15 mouse cellular contexts compared by ENCODE assay signal in the genomic region with DNA sequence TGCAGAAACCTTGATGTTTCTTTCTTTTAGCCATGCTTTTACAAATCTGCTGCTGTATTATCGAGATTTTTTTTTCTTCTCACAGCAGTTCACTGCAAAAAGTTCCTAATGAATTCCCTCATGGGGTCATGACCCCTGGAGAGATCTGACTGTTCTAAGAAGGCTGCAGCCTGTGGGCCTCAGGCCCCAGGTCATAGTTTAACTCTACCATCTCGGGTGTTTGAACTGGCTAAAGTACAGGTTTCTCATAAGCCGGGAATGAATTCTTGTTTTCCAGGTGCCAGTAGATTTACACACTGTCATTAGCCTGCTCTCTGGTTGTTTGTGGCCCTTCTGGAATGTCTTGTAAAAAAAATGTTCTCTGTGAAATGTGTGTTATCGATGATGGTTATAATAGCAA.
"Had no signal": no experiment of that assay in that cellular context is flagged by ENCODE, and none has a peak within 500 bp of the region (broad histone marks: within the 10 kb centered on the region; RNA-seq: fewer than 3 reads in every experiment).

No protein-coding gene starts in this region.

- H3K4me3 ChIP-seq: left cerebral cortex, adult 2 months; limb, embryonic 15.5 days; lung, embryonic 15.5 days; midbrain, embryonic 12.5 days; neural tube, embryonic 13.5 days had no signal

- H3K4me2 ChIP-seq: limb, embryonic 15.5 days; lung, embryonic 15.5 days; midbrain, embryonic 12.5 days; neural tube, embryonic 13.5 days had no signal

- H3K36me3 ChIP-seq: midbrain, embryonic 12.5 days; neural tube, embryonic 13.5 days had no signal

- H3K27ac ChIP-seq: left cerebral cortex, adult 2 months; limb, embryonic 15.5 days; liver, embryonic 14.5 days; lung, embryonic 15.5 days; midbrain, embryonic 12.5 days; neural tube, embryonic 13.5 days had no signal

- ATAC-seq: inflammation-experienced regulatory T-cells, adult 6 months; intestine, postnatal 0 days; midbrain, embryonic 16.5 days had no signal

- H3K9me3 ChIP-seq: limb, embryonic 15.5 days; lung, embryonic 15.5 days had no signal

- H3K27me3 ChIP-seq: limb, embryonic 15.5 days; lung, embryonic 15.5 days; midbrain, embryonic 12.5 days; neural tube, embryonic 13.5 days had no signal

- H3K9ac ChIP-seq: limb, embryonic 15.5 days; liver, embryonic 14.5 days; lung, embryonic 15.5 days; midbrain, embryonic 12.5 days; neural tube, embryonic 13.5 days had no signal

- DNase-seq: lung, postnatal 14 days; retina, postnatal 1 day; right cerebral cortex, postnatal 4 days; spleen, adult 18-20 months; thymus, adult 18-20 months; thymus, postnatal 14 days had no signal

- H3K4me1 ChIP-seq: midbrain, embryonic 12.5 days; neural tube, embryonic 13.5 days had no signal
